Comparison of ENCODE assay signal across 15 mouse cellular contexts in genomic region chr13:107457270-107457669, GRCm38 (mm10).
"Had no signal": no experiment of that assay in that cellular context is flagged by ENCODE, and none has a peak within 500 bp of the region (broad histone marks: within the 10 kb centered on the region; RNA-seq: fewer than 3 reads in every experiment).

No protein-coding gene starts in this region.

- DNase-seq: heart, postnatal 10 days; heart, postnatal 14 days; heart, postnatal 36 days; kidney, adult 11 months; kidney, adult 18-20 months; kidney, adult 2 months; kidney, adult 8-10 months; kidney, adult 9 months; kidney, postnatal 10 days; kidney, postnatal 14 days; kidney, postnatal 25 days; kidney, postnatal 36 days; kidney, postnatal 4 days; layer of hippocampus, adult 9-11 months; layer of hippocampus, postnatal 36 days had no signal
